Mouse (Mus musculus): ENCODE measurements at regions not wholly inside any gene's neighbourhood (a gene's known extent, or its start where the extent isn't known, plus 50 kb on each side); places are given as distances from the start of the nearest gene placed in this dataset.

DNA sequence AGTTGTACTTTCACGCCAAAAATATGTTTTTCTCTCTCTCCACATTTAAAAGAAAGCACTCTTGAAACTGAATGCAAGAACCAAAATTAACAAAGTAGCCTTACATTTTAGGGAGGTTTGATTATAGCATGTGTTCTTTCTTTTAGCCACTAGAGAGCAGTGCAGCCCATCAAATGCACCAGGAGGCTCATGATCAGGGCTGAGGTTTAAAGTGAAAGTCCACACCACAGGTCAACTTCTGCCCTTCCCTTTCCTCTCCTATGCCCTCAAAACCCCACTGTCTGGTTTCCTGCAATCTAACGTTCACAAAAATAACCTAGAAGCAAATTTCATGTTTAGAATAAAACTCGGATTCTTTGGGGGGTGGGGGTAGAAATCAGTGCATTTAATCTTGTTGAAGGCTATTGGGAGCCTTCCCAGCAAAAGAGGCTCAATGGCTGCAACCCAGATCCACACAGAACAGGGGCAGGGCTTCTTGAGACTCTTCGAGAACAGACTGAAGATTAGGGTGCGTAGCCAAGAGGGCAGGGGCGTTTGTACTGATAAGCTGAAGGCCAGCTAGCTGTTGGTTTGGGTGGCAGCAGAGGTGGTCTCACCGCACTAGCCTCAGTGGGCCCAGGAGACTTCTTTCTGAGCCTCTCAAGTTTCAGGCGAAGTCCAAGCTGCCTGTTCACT, 59.3 kb upstream of the Zfp770 start:
- no peak for DNase-seq (ENCODE audit: low spot score)

DNA sequence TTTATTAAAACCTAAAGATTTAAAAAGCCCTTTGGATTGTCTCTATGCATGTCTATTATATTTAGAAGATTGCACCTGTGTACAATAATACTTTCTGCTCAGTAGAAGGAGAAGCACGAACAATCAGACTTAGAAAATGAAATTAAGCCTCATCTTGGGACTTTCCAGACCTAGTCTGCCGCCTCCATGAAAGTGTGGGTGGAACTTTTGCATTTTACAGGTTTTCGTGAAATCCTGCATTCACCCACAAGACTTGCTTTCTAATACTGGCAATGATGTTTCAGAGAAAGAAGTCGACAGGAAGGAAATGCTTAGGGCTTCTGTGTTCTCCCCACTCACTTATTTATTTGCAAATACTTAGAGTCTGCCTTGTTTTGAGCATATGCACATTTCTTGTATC, 58.3 kb upstream of the Zfp770 start:
- DNase-seq (ENCODE audit: low spot score): no peak

Data from testis, postnatal 10 days (tissue).